Mouse (Mus musculus): ENCODE results near the gene Krtcap2.

Gene Krtcap2

DNA sequence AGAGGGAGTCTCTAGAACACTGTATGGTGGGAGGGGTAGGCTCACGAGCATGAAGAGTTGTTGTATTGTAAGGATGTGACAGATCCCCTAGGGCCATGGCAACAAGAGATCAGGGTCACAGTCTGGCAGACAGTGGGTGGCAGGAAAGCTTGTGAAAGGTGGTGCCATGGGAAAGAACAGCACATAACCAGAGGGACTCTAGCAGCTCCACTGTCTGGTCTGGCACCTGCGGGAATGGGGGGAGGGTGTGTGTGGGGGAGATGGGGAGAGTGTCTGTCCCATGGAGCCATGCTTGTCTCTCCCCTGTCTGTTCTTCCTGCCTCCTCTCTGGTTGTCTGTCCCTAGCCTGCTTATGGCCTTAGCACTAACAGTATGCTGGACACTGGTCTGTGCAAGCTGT is 39.8 kb downstream of the Krtcap2 start:
- DNase-seq: no peak

DNA sequence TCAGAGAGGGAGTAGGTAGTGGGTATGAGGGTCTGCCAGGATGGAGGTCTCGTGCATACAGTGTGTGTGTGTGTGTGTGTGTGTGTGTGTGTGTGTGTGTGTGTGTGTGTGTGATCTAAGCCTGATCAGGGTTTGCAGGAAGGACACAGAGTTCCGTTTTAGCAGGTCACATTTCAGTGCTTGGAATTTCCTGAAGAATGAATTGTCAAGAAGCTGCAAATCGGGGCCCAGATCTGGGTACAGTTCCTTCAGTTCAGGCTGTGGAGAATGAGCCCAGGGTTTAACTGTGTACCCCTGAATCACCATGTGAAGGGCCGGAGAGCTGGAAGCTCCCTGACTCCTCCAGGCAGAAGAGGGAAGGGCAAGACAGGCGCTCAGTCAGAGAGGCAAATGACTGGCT is 41.5 kb downstream of the Krtcap2 start:
- DNase-seq: no peak

DNA sequence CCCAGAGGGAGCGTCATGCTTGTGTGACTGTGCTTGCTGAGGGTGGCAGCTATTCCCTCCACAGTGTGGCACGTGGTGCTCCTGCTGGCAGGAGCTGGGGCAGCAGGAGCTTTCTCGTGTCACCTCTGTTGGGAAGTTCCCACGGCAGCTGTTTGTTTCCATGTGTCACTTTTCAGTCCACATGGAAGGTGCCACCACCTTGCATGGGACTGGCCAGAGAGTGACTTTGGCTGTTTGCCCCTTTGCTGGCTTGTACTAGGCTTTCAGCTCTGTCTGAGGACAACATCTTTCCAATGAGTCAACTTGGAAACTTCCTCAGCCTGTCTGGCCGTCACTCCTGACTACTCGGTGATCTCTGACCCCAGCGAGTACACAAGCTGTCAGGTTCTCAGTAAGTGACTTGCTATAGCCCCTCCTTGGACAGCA is 42.8 kb downstream of the Krtcap2 start:
- no peak for DNase-seq

DNA sequence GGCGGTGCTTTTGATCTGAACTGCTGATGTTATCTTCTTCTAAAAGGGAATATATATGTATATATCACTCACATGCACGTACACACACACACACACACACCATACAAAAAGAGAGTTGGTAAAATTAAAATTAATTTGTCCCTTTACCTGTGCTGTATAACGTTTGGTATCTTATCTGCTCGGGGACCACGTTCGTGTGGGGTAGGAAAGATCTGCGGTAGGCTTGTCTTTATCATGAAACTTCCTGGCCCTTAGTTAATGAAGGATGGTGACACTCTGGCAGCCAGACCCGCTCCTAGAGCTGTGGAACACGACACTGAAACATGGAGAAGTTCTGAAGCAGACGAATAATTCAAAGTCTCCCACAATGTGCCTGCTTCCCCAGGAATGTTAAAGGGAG is 46.1 kb downstream of the Krtcap2 start:
- no peak for DNase-seq

DNA sequence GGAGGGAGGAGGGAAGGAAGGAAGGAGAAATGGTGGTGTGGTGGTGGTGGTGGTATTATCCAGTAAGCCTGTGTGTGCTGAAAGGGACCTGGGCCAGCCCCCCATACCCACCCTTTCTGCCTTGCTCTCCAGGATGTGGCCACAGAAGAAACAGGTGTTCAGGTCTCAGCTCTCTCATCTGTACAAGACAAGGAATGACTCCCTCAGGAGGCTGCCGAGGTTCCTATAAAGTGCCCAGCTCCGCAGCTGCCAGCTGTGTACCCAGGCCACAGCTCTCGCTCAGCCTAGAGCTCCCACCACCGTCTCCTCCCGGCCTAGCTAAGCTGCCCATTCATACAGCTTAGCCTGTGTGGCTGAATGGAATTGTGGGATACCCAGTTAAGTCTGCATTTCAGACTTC is 46.5 kb downstream of the Krtcap2 start:
- no peak for DNase-seq

GRCm38 (mm10) chr3:89293247-89293918 is 47.6 kb downstream of the Krtcap2 start:
- no peak for DNase-seq

DNA sequence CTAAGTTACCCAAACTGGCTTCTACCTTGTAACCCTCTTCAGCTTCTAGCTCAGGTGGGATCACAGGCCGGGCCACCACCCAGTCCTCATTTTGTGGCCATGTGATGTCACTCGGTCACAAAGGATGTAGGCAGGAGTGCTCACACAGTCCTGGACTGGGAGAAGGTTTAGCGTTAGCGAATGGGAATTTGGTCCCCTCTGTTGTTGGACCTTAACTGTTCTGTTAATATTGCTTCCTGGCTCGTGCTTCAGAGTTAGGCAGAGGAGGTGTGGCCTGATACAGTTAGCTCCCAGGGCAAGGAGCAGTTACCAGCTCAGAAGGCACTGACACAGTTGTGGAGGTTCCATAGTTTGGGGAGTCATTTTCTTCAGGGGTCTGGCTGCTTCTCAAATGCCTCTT is 48.4 kb downstream of the Krtcap2 start:
- no peak for DNase-seq

- no peak for DNase-seq
These were observed 50.0 kb downstream of the Krtcap2 start for GRCm38 (mm10) chr3:89295685-89296230.

- DNase-seq: no peak
These were observed 51.1 kb downstream of the Krtcap2 start for GRCm38 (mm10) chr3:89296761-89297396.

GRCm38 (mm10) chr3:89298908-89299307 is 53.1 kb downstream of the Krtcap2 start:
- DNase-seq: no peak

DNA sequence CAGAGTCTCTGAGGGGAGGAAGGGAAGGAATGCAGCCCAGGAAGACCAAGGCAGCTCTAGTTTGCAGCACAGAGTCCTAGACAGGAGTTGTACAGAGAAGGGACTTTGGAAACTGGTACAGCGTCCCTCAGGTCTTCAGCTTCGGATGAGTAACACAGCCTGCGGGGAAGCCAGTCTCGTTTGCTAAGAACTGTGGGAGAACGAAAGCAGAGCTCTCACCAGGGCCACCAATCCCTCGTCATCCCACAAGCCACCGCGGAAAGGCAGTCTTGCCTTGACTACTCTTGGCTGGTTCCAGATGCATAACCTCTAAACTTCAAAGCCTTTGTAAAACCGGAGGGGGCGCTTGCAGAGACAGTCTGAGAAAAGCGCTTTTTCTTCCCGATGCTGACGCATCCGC is 53.7 kb downstream of the Krtcap2 start:
- DNase-seq: peak; percentile 40
